Mouse (Mus musculus): Measurements from ENCODE around the gene Tango6. TPM values are rescaled to one million over a fixed set of nuclear protein-coding genes. Genes with fewer than 3 reads are reported as not detected.

Tango6 gene
- polyA plus RNA-seq, 1 experiment from 2014 or later, result 12.3 TPM

- Histone ChIP-seq H3K4me3 (replicated peaks) (peak overlapping the region; percentile 99), H3K4me2 (peak overlapping the region; percentile 72), H3K4me1 (peaks cover 46% of the 10 kb centered on the region), H3K9me3 (replicated peaks) (no peaks in the 10 kb centered on the region), H3K36me3 (peaks cover 33% of the 10 kb centered on the region), H3K9ac (peak overlapping the region; percentile 96), H3K27me3 (no peaks in the 10 kb centered on the region), H3K27ac (peak overlapping the region; percentile 97)
- ATAC-seq (replicated peaks; ENCODE audit: low FRiP score), result peak; percentile 80
- WGBS, result under 1% methylated on average over 57 of the region's 57 CpGs
These were observed 210.1 kb downstream of the Tango6 start for GRCm38 (mm10) chr8:106892806-106893451.

GRCm38 (mm10) chr8:106893481-106894156 is 210.8 kb downstream of the Tango6 start, which contains the start of gene Utp4:
Utp4 (plus strand) TSS chr8:106893636.
- Histone ChIP-seq H3K4me2 (peak within 1 kb of the TSS; percentile 72), H3K9ac (peak within 1 kb of the TSS; percentile 96), H3K27ac (peak within 1 kb of the TSS; percentile 97), H3K4me1 (peaks cover 43% of the 10 kb centered on the region), H3K36me3 (peaks cover 40% of the 10 kb centered on the region), H3K9me3 (replicated peaks) (no peaks in the 10 kb centered on the region), H3K4me3 (replicated peaks) (peak within 1 kb of the TSS; percentile 99), H3K27me3 (no peaks in the 10 kb centered on the region)
- WGBS, result under 1% methylated on average over 63 of the region's 63 CpGs
- peak; percentile 93 for ATAC-seq (replicated peaks; ENCODE audit: low FRiP score)

- Histone ChIP-seq H3K4me1 (peaks cover 18% of the 10 kb centered on the region), H3K4me3 (replicated peaks) (no peak overlapping the region), H3K27me3 (no peaks in the 10 kb centered on the region), H3K9me3 (replicated peaks) (no peaks in the 10 kb centered on the region), H3K27ac (no peak overlapping the region), H3K36me3 (peaks cover 98% of the 10 kb centered on the region), H3K9ac (no peak overlapping the region), H3K4me2 (no peak overlapping the region)
- WGBS, result 86% methylated on average over 5 of the region's 5 CpGs
- no peak for ATAC-seq (replicated peaks; ENCODE audit: low FRiP score)
These were observed 216.6 kb downstream of the Tango6 start for GRCm38 (mm10) chr8:106899473-106899872.

Other genes starting within 250 kb of the Tango6 start
- not detected in 2 replicates for gene 6030452D12Rik, start 182.5 kb upstream of the Tango6 start, polyA plus RNA-seq (2015; fragmentation: Nextera tagmentation; extraction: Ambion mirVana)
- 29.7 and 33.5 TPM in 2 replicates for gene Cdh3, start 172.2 kb upstream of the Tango6 start, polyA plus RNA-seq (2015; fragmentation: Nextera tagmentation; extraction: Ambion mirVana)
- gene Gm10073, start 109.6 kb upstream of the Tango6 start, polyA plus RNA-seq (2015; fragmentation: Nextera tagmentation; extraction: Ambion mirVana), result 9.9 and 11.7 TPM in 2 replicates
- gene Cdh1, start 79.7 kb upstream of the Tango6 start, polyA plus RNA-seq (2015; fragmentation: Nextera tagmentation; extraction: Ambion mirVana), result 80.8 and 81.7 TPM in 2 replicates
- gene Has3, start 187.2 kb downstream of the Tango6 start, polyA plus RNA-seq (2015; fragmentation: Nextera tagmentation; extraction: Ambion mirVana), result 1.2 and 1.5 TPM in 2 replicates
- 85.8 and 86.4 TPM in 2 replicates for gene Utp4, start 210.6 kb downstream of the Tango6 start, polyA plus RNA-seq (2015; fragmentation: Nextera tagmentation; extraction: Ambion mirVana)